Mouse (Mus musculus): ENCODE data around the gene Mthfs. TPM values are rescaled to one million over a fixed set of nuclear protein-coding genes. Genes with fewer than 3 reads are reported as not detected.

Mthfs gene
- total RNA-seq, 1 experiment from 2014 or later, result 49.4 TPM

Other genes with a start within 250 kb of the Mthfs start
- gene Trim43b, start 117.8 kb upstream of the Mthfs start, total RNA-seq (2021), result 0.21 TPM in 1 of 2 replicates, not detected in the other
- 0.97 TPM in 1 of 2 replicates, not detected in the other for gene Bcl2a1b, start 11.5 kb upstream of the Mthfs start, total RNA-seq (2021)
- gene Gm29094, start 11.3 kb upstream of the Mthfs start, total RNA-seq (2021), result 2.5 TPM in 1 of 2 replicates, not detected in the other

All from adrenal gland, postnatal 25 days (tissue).